Mouse (Mus musculus): Measurements from ENCODE around the gene Synpo2l.
A peak's percentile ranks its signal among the peaks of the same experiment; 100 is the strongest.
"Not testable (repeated sequence)": the region's sequence is repeated elsewhere in the genome, so short reads cannot be mapped to it uniquely, and the experiment has no call there.

Gene Synpo2l

GRCm38 (mm10) chr14:20668154-20668810, at the start of gene Synpo2l:
TSS of gene Synpo2l (minus strand) at chr14:20668354.
- no peak for DNase-seq (ENCODE audit: low spot score)

- DNase-seq (ENCODE audit: low spot score), result no peak
These were observed 45.7 kb upstream of the Synpo2l start for GRCm38 (mm10) chr14:20713832-20714231.

GRCm38 (mm10) chr14:20708239-20708638, 40.1 kb upstream of the Synpo2l start:
- DNase-seq (ENCODE audit: low spot score), result no peak

GRCm38 (mm10) chr14:20707201-20708190, 39.3 kb upstream of the Synpo2l start, which contains the start of gene Zswim8:
TSS of gene Zswim8 (plus strand) at chr14:20707552.
- DNase-seq (ENCODE audit: low spot score), result peak; percentile 78

- DNase-seq (ENCODE audit: low spot score), result not testable (repeated sequence)
These were observed 35.3 kb upstream of the Synpo2l start for GRCm38 (mm10) chr14:20703461-20703860.

- peak; percentile 82 for DNase-seq (ENCODE audit: low spot score)
These were observed 34.7 kb upstream of the Synpo2l start, which contains the start of gene Chchd1 for GRCm38 (mm10) chr14:20702741-20703381. TSS of gene Chchd1 (plus strand) at chr14:20703006.

- DNase-seq (ENCODE audit: low spot score), result no peak
These were observed 34.1 kb upstream of the Synpo2l start for GRCm38 (mm10) chr14:20702096-20702740.

GRCm38 (mm10) chr14:20701554-20701953, 33.4 kb upstream of the Synpo2l start:
- no peak for DNase-seq (ENCODE audit: low spot score)

- no peak for DNase-seq (ENCODE audit: low spot score)
These were observed 32.2 kb upstream of the Synpo2l start for GRCm38 (mm10) chr14:20700362-20700761.

GRCm38 (mm10) chr14:20698515-20698914, 30.4 kb upstream of the Synpo2l start:
- DNase-seq (ENCODE audit: low spot score), result no peak

GRCm38 (mm10) chr14:20696986-20697385, 28.8 kb upstream of the Synpo2l start:
- no peak for DNase-seq (ENCODE audit: low spot score)

GRCm38 (mm10) chr14:20695761-20696520, 27.8 kb upstream of the Synpo2l start:
- DNase-seq (ENCODE audit: low spot score), result no peak

- peak; percentile 71 for DNase-seq (ENCODE audit: low spot score)
These were observed 27.0 kb upstream of the Synpo2l start, which contains the start of gene Fut11 for GRCm38 (mm10) chr14:20694884-20695760. TSS of gene Fut11 (plus strand) at chr14:20694968.

GRCm38 (mm10) chr14:20694185-20694883, 26.2 kb upstream of the Synpo2l start:
- DNase-seq (ENCODE audit: low spot score), result no peak

GRCm38 (mm10) chr14:20693589-20694101, 25.5 kb upstream of the Synpo2l start:
- DNase-seq (ENCODE audit: low spot score), result no peak

- no peak for DNase-seq (ENCODE audit: low spot score)
These were observed 23.6 kb upstream of the Synpo2l start for GRCm38 (mm10) chr14:20691772-20692171.

GRCm38 (mm10) chr14:20689009-20689408, 20.9 kb upstream of the Synpo2l start:
- DNase-seq (ENCODE audit: low spot score), result no peak

- DNase-seq (ENCODE audit: low spot score), result no peak
These were observed 18.4 kb upstream of the Synpo2l start for GRCm38 (mm10) chr14:20686576-20686975.

- no peak for DNase-seq (ENCODE audit: low spot score)
These were observed 14.3 kb upstream of the Synpo2l start for GRCm38 (mm10) chr14:20682498-20682897.

Data from c-Kit-positive CD71-positive TER-119-positive erythroid progenitor cells, embryonic 14.5 days (primary cell).